Mouse (Mus musculus): Measurements from ENCODE around the gene Plekho2. TPM values are rescaled to one million over a fixed set of nuclear protein-coding genes. Genes with fewer than 3 reads are reported as not detected.

Gene Plekho2
- polyA plus RNA-seq, 1 experiment from 2014 or later: 20.3 TPM

- Histone ChIP-seq H3K36me3 (ENCODE audit: insufficient read depth, low read length) (no peaks in the 10 kb centered on the region), H3K4me3 (ENCODE audit: low read depth, low read length) (no peak overlapping the region), H3K9ac (replicated peaks; ENCODE audit: low read depth) (no peak overlapping the region), H3K27me3 (replicated peaks; ENCODE audit: insufficient read depth, low read length) (no peaks in the 10 kb centered on the region), H3K27ac (ENCODE audit: low read length) (no peak overlapping the region), H3K9me3 (ENCODE audit: low read length) (no peaks in the 10 kb centered on the region), H3K4me1 (ENCODE audit: insufficient read depth, low read depth, low read length) (no peaks in the 10 kb centered on the region), H3K4me2 (replicated peaks; ENCODE audit: low read depth, low read length) (no peak overlapping the region)
- no peak for TF ChIP-seq CTCF (IDR thresholded peaks at IDR 0.05)
- DNase-seq (ENCODE audit: low spot score) (no peak), ATAC-seq (no peak)
- 71% methylated on average over 10 of the region's 10 CpGs for WGBS
Measured at GRCm38 (mm10) chr9:65525445-65526195, 54.2 kb downstream of the Plekho2 start.

- TF ChIP-seq EP300 (IDR thresholded peaks at IDR 0.05) (no peak), CTCF (IDR thresholded peaks at IDR 0.05) (peak; percentile 97)
- no peaks in the 10 kb centered on the region for H3K27me3 ChIP-seq (replicated peaks; ENCODE audit: insufficient read depth, low read length)
- no peak overlapping the region for H3K4me2 ChIP-seq (replicated peaks; ENCODE audit: low read depth, low read length)
- H3K4me3 ChIP-seq (ENCODE audit: low read depth, low read length): no peak overlapping the region
- 20% methylated on average over 14 of the region's 14 CpGs for WGBS
- no peaks in the 10 kb centered on the region for H3K36me3 ChIP-seq (ENCODE audit: insufficient read depth, low read length)
- DNase-seq (ENCODE audit: low spot score) (peak; percentile 91), ATAC-seq (peak; percentile 91)
- H3K9me3 ChIP-seq (ENCODE audit: low read length): no peaks in the 10 kb centered on the region
- H3K4me1 ChIP-seq (ENCODE audit: insufficient read depth, low read depth, low read length): no peaks in the 10 kb centered on the region
- no peak overlapping the region for H3K9ac ChIP-seq (replicated peaks; ENCODE audit: low read depth)
- H3K27ac ChIP-seq (ENCODE audit: low read length): no peak overlapping the region
Measured at GRCm38 (mm10) chr9:65523611-65524364, 56.1 kb downstream of the Plekho2 start.

GRCm38 (mm10) chr9:65520505-65520876 is 59.3 kb downstream of the Plekho2 start:
- ATAC-seq (no peak), DNase-seq (ENCODE audit: low spot score) (no peak)
- Histone ChIP-seq H3K27ac (ENCODE audit: low read length) (no peak overlapping the region), H3K4me2 (replicated peaks; ENCODE audit: low read depth, low read length) (0 out of 2 replicates have a peak overlapping the region, but pooled peaks have one; percentile 18), H3K4me1 (ENCODE audit: insufficient read depth, low read depth, low read length) (no peaks in the 10 kb centered on the region), H3K36me3 (ENCODE audit: insufficient read depth, low read length) (no peaks in the 10 kb centered on the region), H3K9ac (replicated peaks; ENCODE audit: low read depth) (no peak overlapping the region), H3K27me3 (replicated peaks; ENCODE audit: insufficient read depth, low read length) (no peaks in the 10 kb centered on the region; the same call in 1 of the 2 replicates), H3K4me3 (ENCODE audit: low read depth, low read length) (no peak overlapping the region), H3K9me3 (ENCODE audit: low read length) (no peaks in the 10 kb centered on the region)
- 17% methylated on average over 11 of the region's 11 CpGs for WGBS
- TF ChIP-seq CTCF (IDR thresholded peaks at IDR 0.05) (no peak), EP300 (IDR thresholded peaks at IDR 0.05) (no peak)

- DNase-seq (ENCODE audit: low spot score) (no peak), ATAC-seq (peak; percentile 24; the same call in 1 of the 2 replicates)
- H3K9me3 ChIP-seq (ENCODE audit: low read length): no peaks in the 10 kb centered on the region
- no peaks in the 10 kb centered on the region for H3K4me1 ChIP-seq (ENCODE audit: insufficient read depth, low read depth, low read length)
- H3K4me2 ChIP-seq (replicated peaks; ENCODE audit: low read depth, low read length): peak within 1 kb of the TSS; percentile 18; the same call in 1 of the 2 replicates
- 8% methylated on average over 23 of the region's 25 CpGs for WGBS
- no peak for TF ChIP-seq EP300 (IDR thresholded peaks at IDR 0.05)
- no peak for TF ChIP-seq CTCF (IDR thresholded peaks at IDR 0.05)
- no peak within 1 kb of the TSS for H3K4me3 ChIP-seq (ENCODE audit: low read depth, low read length)
- no peak within 1 kb of the TSS for H3K27ac ChIP-seq (ENCODE audit: low read length)
- H3K9ac ChIP-seq (replicated peaks; ENCODE audit: low read depth): no peak within 1 kb of the TSS
- no peaks in the 10 kb centered on the region for H3K36me3 ChIP-seq (ENCODE audit: insufficient read depth, low read length)
- no peaks in the 10 kb centered on the region; the same call in 1 of the 2 replicates for H3K27me3 ChIP-seq (replicated peaks; ENCODE audit: insufficient read depth, low read length)
Measured at GRCm38 (mm10) chr9:65519807-65520504, 59.9 kb downstream of the Plekho2 start, which contains the start of gene Ankdd1a. Gene Ankdd1a (minus strand): TSS chr9:65520193.

GRCm38 (mm10) chr9:65514851-65515261 is 65.0 kb downstream of the Plekho2 start:
- WGBS: 61% methylated on average over 3 of the region's 3 CpGs
- DNase-seq (ENCODE audit: low spot score) (no peak), ATAC-seq (no peak)
- Histone ChIP-seq H3K9ac (replicated peaks; ENCODE audit: low read depth) (no peak overlapping the region), H3K9me3 (ENCODE audit: low read length) (no peaks in the 10 kb centered on the region), H3K4me3 (ENCODE audit: low read depth, low read length) (no peak overlapping the region), H3K4me1 (ENCODE audit: insufficient read depth, low read depth, low read length) (no peaks in the 10 kb centered on the region), H3K27me3 (replicated peaks; ENCODE audit: insufficient read depth, low read length) (no peaks in the 10 kb centered on the region; the same call in 1 of the 2 replicates), H3K36me3 (ENCODE audit: insufficient read depth, low read length) (no peaks in the 10 kb centered on the region), H3K4me2 (replicated peaks; ENCODE audit: low read depth, low read length) (no peak overlapping the region), H3K27ac (ENCODE audit: low read length) (no peak overlapping the region)
- no peak for TF ChIP-seq CTCF (IDR thresholded peaks at IDR 0.05)
- no peak for TF ChIP-seq EP300 (IDR thresholded peaks at IDR 0.05)

GRCm38 (mm10) chr9:65514431-65514830 is 65.4 kb downstream of the Plekho2 start:
- H3K4me2 ChIP-seq (replicated peaks; ENCODE audit: low read depth, low read length): no peak overlapping the region
- no peak for ATAC-seq
- no peak overlapping the region for H3K4me3 ChIP-seq (ENCODE audit: low read depth, low read length)
- H3K9ac ChIP-seq (replicated peaks; ENCODE audit: low read depth): no peak overlapping the region
- no peaks in the 10 kb centered on the region; the same call in 1 of the 2 replicates for H3K27me3 ChIP-seq (replicated peaks; ENCODE audit: insufficient read depth, low read length)
- H3K36me3 ChIP-seq (ENCODE audit: insufficient read depth, low read length): no peaks in the 10 kb centered on the region
- no peak for DNase-seq (ENCODE audit: low spot score)
- no peak for TF ChIP-seq EP300 (IDR thresholded peaks at IDR 0.05)
- TF ChIP-seq CTCF (IDR thresholded peaks at IDR 0.05): no peak
- WGBS: 68% methylated on average over 8 of the region's 8 CpGs
- H3K4me1 ChIP-seq (ENCODE audit: insufficient read depth, low read depth, low read length): no peaks in the 10 kb centered on the region
- H3K27ac ChIP-seq (ENCODE audit: low read length): no peak overlapping the region
- no peaks in the 10 kb centered on the region for H3K9me3 ChIP-seq (ENCODE audit: low read length)
